Mouse (Mus musculus): ENCODE results near the gene Itprid1. TPM values are rescaled to one million over a fixed set of nuclear protein-coding genes. Genes with fewer than 3 reads are reported as not detected.

Itprid1 gene
- total RNA-seq, 2 experiments from 2014 or later, result not detected

Other genes with a start within 250 kb of the Itprid1 start
- not detected for gene Neurod6, start 155.6 kb upstream of the Itprid1 start, total RNA-seq (2021)
- gene Ppp1r17, start 180.6 kb downstream of the Itprid1 start, total RNA-seq (2021), result not detected